Mouse (Mus musculus) 3134 (cell line): Measurements from ENCODE around the gene Tmtc1.

Experiments used
- DNase-seq: peaks from one replicate; pipeline ENCODE4 v3.0.0-alpha.2; 2011; ENCODE audit warnings: low spot score; ENCODE audit not compliant: insufficient read length; ENCODE audit errors: extremely low read depth

The Tmtc1 gene

DNA sequence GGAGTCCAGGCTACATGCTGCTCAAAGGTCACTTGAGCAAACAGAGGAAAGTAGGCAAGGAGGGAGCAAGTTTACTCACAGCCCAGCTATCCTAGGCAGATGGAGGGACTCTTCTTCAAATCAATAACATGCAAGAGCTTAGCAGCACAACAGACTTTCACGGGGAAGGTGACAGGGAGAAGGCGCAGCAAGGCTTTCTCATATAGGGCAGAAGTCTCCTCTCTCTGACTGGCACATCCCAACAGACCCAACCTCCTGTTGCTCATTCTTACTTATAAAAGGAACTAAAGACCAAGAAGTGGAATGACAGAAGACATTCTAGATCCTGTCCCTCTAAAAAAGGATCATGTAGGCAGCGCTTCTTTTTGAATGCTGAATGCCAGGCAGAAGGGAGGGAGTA is 69.2 kb downstream of the Tmtc1 start:
- DNase-seq, result no peak

GRCm38 (mm10) chr6:148373444-148373843 is 70.7 kb downstream of the Tmtc1 start:
- DNase-seq, result no peak

DNA sequence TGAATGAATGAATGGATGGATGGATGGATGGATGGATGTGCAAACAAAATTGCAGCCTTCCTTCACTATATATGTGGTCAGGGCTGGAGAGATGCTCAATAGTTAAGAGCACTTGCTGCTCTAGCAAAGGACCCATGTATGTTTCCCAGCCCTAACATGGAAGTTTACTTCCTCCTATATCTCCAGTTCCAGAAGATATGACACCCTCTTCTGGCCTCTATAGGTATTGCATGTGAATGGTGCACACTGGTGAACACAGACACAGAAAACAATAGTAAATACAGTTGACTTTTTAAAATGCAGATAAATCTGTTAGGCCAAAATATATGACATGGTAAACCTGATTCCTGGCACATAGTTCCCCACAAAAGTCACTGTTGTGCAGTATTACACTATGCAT is 73.0 kb downstream of the Tmtc1 start:
- no peak for DNase-seq

GRCm38 (mm10) chr6:148367094-148367539 is 77.1 kb downstream of the Tmtc1 start:
- no peak for DNase-seq

GRCm38 (mm10) chr6:148366629-148367028 is 77.6 kb downstream of the Tmtc1 start:
- no peak for DNase-seq

- no peak for DNase-seq
These were observed 81.0 kb downstream of the Tmtc1 start for GRCm38 (mm10) chr6:148363162-148363561.

DNA sequence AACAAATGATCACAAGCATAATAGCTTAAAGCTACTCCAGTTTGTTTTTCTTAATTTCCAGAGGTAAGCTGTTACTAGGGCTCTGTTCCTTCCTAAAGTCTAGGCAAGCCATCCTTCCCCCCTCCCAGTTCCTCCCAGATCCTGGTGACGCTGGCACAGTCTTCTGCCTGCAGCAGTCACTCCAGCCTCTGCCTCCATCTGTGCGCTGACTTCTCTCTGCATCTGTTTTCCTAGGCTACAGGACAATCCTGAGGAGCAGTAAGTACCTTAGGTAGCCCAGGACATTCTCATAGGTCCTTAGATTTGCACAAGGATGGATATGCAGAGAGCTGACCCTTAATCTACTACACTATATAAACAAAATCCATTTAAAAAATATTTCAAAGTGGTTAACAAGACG is 81.7 kb downstream of the Tmtc1 start:
- no peak for DNase-seq

- no peak for DNase-seq
These were observed 84.8 kb downstream of the Tmtc1 start for GRCm38 (mm10) chr6:148359348-148359905.

GRCm38 (mm10) chr6:148358580-148359246 is 85.5 kb downstream of the Tmtc1 start:
- DNase-seq, result no peak

DNA sequence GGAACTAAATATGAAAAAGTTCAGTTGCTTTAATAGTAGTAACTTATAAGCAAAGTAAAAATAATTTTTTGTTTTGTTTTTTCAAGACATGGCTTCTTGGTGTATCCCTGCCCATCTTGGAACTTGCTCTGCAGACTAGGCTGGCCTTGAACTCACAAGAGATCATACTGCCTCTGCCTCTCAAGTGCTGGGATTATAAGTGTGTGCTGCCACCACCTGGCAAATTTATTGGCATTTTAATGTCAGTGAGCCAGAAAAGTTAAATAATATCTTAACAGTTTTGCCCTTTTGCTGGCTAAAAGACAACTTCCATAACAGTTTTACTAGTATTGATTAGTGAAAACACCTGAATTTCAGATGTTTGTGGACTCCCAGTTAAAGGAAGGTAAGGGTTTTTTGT is 88.0 kb downstream of the Tmtc1 start:
- DNase-seq, result no peak

GRCm38 (mm10) chr6:148354509-148355474 is 89.4 kb downstream of the Tmtc1 start:
- peak; percentile 28 for DNase-seq

GRCm38 (mm10) chr6:148354151-148354508 is 90.1 kb downstream of the Tmtc1 start:
- DNase-seq, result no peak

GRCm38 (mm10) chr6:148345001-148345400 is 99.2 kb downstream of the Tmtc1 start:
- DNase-seq, result no peak

DNA sequence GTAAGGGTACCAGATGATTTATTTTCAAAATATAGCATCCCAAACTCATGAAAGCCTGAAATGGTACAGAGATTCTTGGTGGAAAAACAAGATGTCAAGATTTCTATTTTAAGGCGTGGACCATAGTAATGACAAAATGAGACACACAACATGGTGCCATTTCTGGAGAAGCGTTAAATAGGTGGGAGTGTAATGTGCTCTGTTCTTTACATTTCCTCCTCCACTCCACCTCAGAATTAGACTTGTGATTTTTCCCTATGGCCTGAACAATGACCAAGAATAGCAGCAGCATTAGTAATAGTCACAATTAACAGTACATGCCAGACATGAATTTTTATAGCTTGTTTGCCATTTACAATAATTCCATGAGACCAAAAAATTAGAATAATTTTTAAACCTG is 102.0 kb downstream of the Tmtc1 start:
- DNase-seq, result no peak

DNA sequence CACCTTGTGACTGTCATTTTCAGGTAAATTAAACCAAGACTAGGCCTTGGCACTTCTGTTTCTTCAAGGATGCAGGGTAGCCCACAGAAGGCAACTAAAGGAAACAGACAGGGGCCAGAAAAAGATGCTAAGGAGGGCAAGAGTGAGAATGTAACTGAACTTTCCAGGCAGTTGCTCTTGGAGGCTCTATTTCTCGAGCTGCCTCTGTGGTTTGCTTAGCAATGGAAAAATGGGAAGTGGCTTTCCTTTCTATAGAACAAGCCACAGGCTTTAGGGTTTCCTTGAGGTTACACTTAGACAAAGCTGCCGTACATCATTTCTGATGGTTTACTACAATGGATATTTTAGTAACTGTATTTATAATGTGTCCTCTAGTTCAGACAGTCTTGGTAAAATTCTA is 102.4 kb downstream of the Tmtc1 start:
- no peak for DNase-seq

GRCm38 (mm10) chr6:148338326-148338957 is 105.7 kb downstream of the Tmtc1 start:
- no peak for DNase-seq

DNA sequence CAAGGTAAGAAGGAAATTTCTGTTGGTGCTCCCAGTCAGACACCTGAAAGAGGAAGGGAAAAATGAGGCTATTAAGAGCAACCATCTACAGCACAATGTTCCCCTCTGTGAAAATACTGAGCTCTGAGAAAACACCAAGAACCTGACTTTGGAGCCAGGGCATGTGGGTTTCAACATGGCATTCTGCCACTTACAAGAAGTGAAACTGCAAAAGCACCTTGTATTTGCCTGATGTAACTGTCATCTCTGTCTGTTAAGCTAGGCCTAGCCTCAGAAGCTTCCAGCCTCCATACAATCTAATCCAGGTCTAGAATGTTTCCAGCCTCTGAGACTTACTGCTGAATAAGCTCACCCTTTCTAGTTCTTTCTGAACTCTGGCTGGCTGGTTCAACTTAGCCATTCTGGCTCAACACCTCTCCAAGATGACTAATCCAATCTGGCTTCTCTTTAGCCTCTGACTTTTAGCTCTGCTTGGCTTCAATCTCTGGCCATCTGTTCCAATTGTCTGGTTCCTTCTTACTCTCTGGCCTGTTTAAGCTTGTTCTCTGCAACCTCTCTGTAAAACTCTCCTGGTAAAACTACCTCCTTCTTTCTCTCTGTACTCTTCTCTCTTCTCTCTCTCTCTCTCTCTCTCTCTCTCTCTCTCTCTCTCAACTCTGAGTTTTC is 107.8 kb downstream of the Tmtc1 start:
- DNase-seq, result no peak

GRCm38 (mm10) chr6:148331916-148332315 is 112.3 kb downstream of the Tmtc1 start:
- DNase-seq, result no peak

DNA sequence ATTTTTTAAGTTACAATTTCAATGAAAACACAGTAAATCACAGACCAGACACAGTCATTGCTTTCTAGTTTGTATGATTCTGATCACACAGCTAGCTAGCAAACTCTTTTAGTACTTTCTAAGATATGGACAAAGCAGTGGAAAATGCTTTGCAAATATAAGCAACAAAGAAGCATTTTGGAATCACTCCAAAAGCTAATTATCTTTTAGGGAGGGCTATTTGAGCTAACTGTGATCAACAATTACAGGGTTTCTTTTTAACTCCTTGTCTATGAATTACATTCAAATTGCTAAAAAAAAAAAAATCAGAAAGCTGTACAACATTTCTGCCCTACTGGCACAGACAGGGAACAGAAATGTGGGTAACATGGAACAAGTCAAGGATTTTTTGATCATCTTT is 114.2 kb downstream of the Tmtc1 start:
- DNase-seq, result no peak

GRCm38 (mm10) chr6:148328928-148329327 is 115.3 kb downstream of the Tmtc1 start:
- DNase-seq, result no peak

DNA sequence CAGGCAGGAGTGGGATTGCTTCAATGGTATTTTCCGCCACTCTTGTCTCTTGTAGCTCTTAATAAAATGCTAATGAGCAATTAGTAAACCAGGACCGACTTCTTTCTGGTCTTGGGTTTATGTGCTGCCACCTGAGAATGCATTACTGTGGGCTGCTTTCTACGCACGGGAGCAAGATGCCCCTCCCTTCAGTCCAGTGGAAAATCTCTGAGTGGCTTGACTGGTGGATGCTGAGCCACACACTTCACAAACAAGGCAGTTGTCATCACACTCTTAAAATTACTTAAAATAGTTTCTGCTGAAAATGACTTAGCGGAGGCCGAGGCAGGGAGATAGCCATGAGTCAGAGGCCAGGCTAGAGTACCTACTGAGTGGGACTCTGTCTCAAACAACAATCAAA is 116.1 kb downstream of the Tmtc1 start:
- no peak for DNase-seq
